Mouse (Mus musculus): ENCODE data around the gene Iqck.

The Iqck gene

GRCm38 (mm10) chr7:118926516-118927260, 71.1 kb downstream of the Iqck start:
- ChIA-PET CTCF (no interaction called here), POLR2A (no interaction called here)

- ChIA-PET POLR2A (interaction anchor here in 2 of 4 experiments (0.6 kb wide), 2 partner anchors 11 to 37 kb away, joined by 3 to 4 read pairs; no protein-coding TSS in a partner anchor), CTCF (no interaction called here)
These were observed 71.7 kb downstream of the Iqck start for GRCm38 (mm10) chr7:118927279-118927678.

- ChIA-PET POLR2A (interaction anchor here in 1 of 4 experiments (0.7 to 1.1 kb wide), 2 partner anchors 11 to 86 kb away, joined by 3 to 4 read pairs; no protein-coding TSS in a partner anchor), CTCF (interaction anchor here in 2 of 4 experiments (0.9 to 1.5 kb wide), 3 partner anchors 48 to 83 kb away, joined by 3 to 8 read pairs (median 3); no protein-coding TSS in a partner anchor)
These were observed 72.8 kb downstream of the Iqck start for GRCm38 (mm10) chr7:118928316-118928715.

GRCm38 (mm10) chr7:118928916-118929315, 73.4 kb downstream of the Iqck start:
- POLR2A ChIA-PET = interaction anchor here in 2 of 4 experiments (0.9 to 1.1 kb wide), 2 partner anchors 12 to 16 kb away, joined by 3 to 4 read pairs; no protein-coding TSS in a partner anchor
- CTCF ChIA-PET = interaction anchor here in 3 of 4 experiments (0.7 to 1.5 kb wide), 4 partner anchors 9 to 82 kb away, joined by 3 to 8 read pairs (median 3); no protein-coding TSS in a partner anchor

GRCm38 (mm10) chr7:118929601-118930311, 74.2 kb downstream of the Iqck start:
- CTCF ChIA-PET = interaction anchor here in 1 of 4 experiments (0.5 to 1.5 kb wide), 3 partner anchors 34 to 66 kb away, joined by 3 read pairs; no protein-coding TSS in a partner anchor
- POLR2A ChIA-PET = interaction anchor here in 2 of 4 experiments (0.6 to 1.3 kb wide), 4 partner anchors 11 to 30 kb away, joined by 3 to 5 read pairs (median 3); no protein-coding TSS in a partner anchor

GRCm38 (mm10) chr7:118931502-118932395, 76.2 kb downstream of the Iqck start:
- ChIA-PET CTCF (no interaction called here), POLR2A (interaction anchor here in 1 of 4 experiments (0.6 kb wide), 1 partner anchor 108 kb away, joined by 3 read pairs; no protein-coding TSS in a partner anchor)

GRCm38 (mm10) chr7:118935306-118935705, 79.8 kb downstream of the Iqck start:
- CTCF ChIA-PET = no interaction called here
- POLR2A ChIA-PET = no interaction called here

GRCm38 (mm10) chr7:118936844-118937243, 81.3 kb downstream of the Iqck start:
- POLR2A ChIA-PET = interaction anchor here in 1 of 4 experiments (1.3 kb wide), 1 partner anchor 40 kb away, joined by 3 read pairs; no protein-coding TSS in a partner anchor
- CTCF ChIA-PET = interaction anchor here in 1 of 4 experiments (0.9 kb wide), 1 partner anchor 60 kb away, joined by 3 read pairs; no protein-coding TSS in a partner anchor

- ChIA-PET CTCF (no interaction called here), POLR2A (interaction anchor here in 3 of 4 experiments (0.5 to 1.3 kb wide), 3 partner anchors 39 to 163 kb away, joined by 3 read pairs; no protein-coding TSS in a partner anchor)
These were observed 82.2 kb downstream of the Iqck start for GRCm38 (mm10) chr7:118937469-118938387.

- POLR2A ChIA-PET = interaction anchor here in 3 of 4 experiments (0.6 to 4.2 kb wide), 12 partner anchors 12 to 915 kb away, joined by 3 to 21 read pairs (median 3); partner anchors contain the start of gene Arl6ip1 (in 1 of the 3)
These were observed 86.7 kb downstream of the Iqck start for GRCm38 (mm10) chr7:118942297-118942696.

GRCm38 (mm10) chr7:118943170-118943569, 87.6 kb downstream of the Iqck start:
- POLR2A ChIA-PET = interaction anchor here in 3 of 4 experiments (0.6 to 4.2 kb wide), 10 partner anchors 9 to 839 kb away, joined by 3 to 30 read pairs (median 4); partner anchors contain the start of gene Vps35l (in 1 of the 3)
- CTCF ChIA-PET = interaction anchor here in 1 of 4 experiments (0.7 kb wide), 1 partner anchor 29 kb away, joined by 6 read pairs; no protein-coding TSS in a partner anchor

More at GRCm38 (mm10) chr7:118942297-118942696, 86.7 kb downstream of the Iqck start:
- CTCF ChIA-PET = interaction anchor here in 1 of 4 experiments (1.1 kb wide), 1 partner anchor 52 kb away, joined by 4 read pairs; the partner anchor contains the start of gene Gprc5b

- CTCF ChIA-PET = interaction anchor here in 2 of 4 experiments (0.7 to 0.9 kb wide), 2 partner anchors 66 to 576 kb away, joined by 3 read pairs; no protein-coding TSS in a partner anchor
- POLR2A ChIA-PET = interaction anchor here in 3 of 4 experiments (0.6 to 4.2 kb wide), 29 partner anchors 7 to 815 kb away, joined by 3 to 30 read pairs (median 3); partner anchors contain the start of genes Arl6ip1 (in 1 of the 3), Gprc5b (in 1 of the 3), Iqck (in 1 of the 3) and Knop1 (in 1 of the 3)
These were observed 89.3 kb downstream of the Iqck start for GRCm38 (mm10) chr7:118944884-118945283.

- CTCF ChIA-PET = no interaction called here
- POLR2A ChIA-PET = no interaction called here
These were observed 91.7 kb downstream of the Iqck start for GRCm38 (mm10) chr7:118947241-118947640.

- ChIA-PET CTCF (no interaction called here), POLR2A (interaction anchor here in 1 of 4 experiments (1.1 kb wide), 1 partner anchor 50 kb away, joined by 3 read pairs; no protein-coding TSS in a partner anchor)
These were observed 93.2 kb downstream of the Iqck start for GRCm38 (mm10) chr7:118948677-118949282.

- ChIA-PET CTCF (interaction anchor here in 1 of 4 experiments (0.6 kb wide), 1 partner anchor 27 kb away, joined by 3 read pairs; no protein-coding TSS in a partner anchor), POLR2A (interaction anchor here in 1 of 4 experiments (1.1 kb wide), 1 partner anchor 50 kb away, joined by 3 read pairs; no protein-coding TSS in a partner anchor)
These were observed 94.2 kb downstream of the Iqck start for GRCm38 (mm10) chr7:118949749-118950148.
